Mouse (Mus musculus) kidney, postnatal 25 days (tissue): ENCODE data around the gene Kif2c.

Experiments
- DNase-seq, 2 experiments: peaks; one replicate each; pipeline ENCODE4 v3.0.0; 2021; ENCODE audit warnings: mixed read lengths in 2 of 2

Kif2c gene

DNA sequence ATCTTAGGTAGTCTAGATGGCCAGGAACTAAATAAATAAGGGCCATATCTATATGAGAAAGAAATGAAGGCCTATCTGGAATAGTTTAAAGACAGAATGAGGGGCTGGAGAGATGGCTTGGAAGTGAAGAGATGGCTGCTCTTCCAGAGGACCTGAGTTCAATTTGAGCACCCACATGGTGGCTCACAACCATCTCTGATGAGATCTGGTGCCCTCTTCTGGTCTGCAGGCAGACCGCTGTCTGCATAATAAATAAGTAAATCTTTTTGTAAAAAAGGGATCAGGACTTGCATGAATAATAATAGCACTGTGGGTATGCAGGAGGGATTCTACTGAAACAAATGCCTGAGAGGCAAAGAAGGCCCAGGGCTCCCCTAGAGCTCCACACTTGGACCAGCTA, 69.2 kb downstream of the Kif2c start:
- no peak for DNase-seq

DNA sequence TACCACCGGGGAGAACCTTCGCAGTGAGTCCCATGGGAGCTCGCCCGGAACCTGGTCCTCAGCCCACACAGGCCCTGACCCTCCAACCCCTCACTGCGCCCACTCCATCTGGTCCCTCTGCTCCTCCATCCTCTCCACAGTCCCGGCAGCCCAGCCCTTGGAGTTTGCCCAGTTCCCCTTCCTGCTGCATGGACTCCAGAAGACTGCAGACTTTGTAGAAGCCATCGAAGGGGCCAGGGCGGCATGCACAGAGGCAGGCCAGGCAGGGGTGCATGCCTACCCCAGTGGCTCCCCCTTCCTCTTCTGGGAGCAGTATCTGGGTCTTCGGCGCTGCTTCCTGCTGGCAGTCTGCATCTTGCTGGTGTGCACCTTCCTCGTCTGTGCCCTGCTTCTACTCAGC, 71.5 kb downstream of the Kif2c start:
- no peak for DNase-seq

DNA sequence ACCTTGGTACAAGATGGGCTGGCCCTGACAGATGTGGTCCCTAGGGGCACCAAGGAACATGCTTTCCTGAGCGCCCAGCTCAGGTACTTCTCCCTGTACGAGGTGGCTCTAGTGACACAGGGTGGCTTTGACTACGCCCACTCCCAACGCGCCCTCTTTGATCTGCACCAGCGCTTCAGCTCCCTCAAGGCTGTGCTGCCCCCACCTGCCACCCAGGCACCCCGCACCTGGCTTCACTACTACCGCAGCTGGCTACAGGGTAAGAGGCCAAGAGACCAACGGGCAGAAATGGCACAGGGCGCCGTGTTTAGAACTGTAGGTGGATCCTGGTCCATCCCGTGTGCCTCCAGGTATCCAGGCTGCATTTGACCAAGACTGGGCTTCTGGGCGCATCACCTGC, 72.2 kb downstream of the Kif2c start:
- no peak for DNase-seq
